Mouse (Mus musculus): Measurements from ENCODE around the gene Nkx1-2.

- TF ChIP-seq POLR2A (IDR thresholded peaks at IDR 0.05; ENCODE audit: borderline replicate concordance, extremely low read depth, insufficient read depth, insufficient read length, poor library complexity, severe bottlenecking), result no peak
- no peak for TF ChIP-seq CTCF (IDR thresholded peaks at IDR 0.05; ENCODE audit: borderline replicate concordance, extremely low read depth, insufficient read depth, insufficient read length)
Measured at GRCm38 (mm10) chr7:132574646-132575045, 24.8 kb downstream of the Nkx1-2 start.

Data from brain, embryonic 14.5 days (tissue).